Mouse (Mus musculus) G1E (cell line): ENCODE measurements at regions not wholly inside any gene's neighbourhood (a gene's known extent, or its start where the extent isn't known, plus 50 kb on each side); places are given as distances from the start of the nearest gene placed in this dataset.

Experiments used
- ATAC-seq: 2 replicates; pipeline ENCODE4 v1.8.0; 2016; ENCODE audit warnings: mild to moderate bottlenecking; ENCODE audit not compliant: insufficient number of reproducible peaks, poor library complexity, low FRiP score, severe bottlenecking; ENCODE audit errors: extremely low read depth
- DNase-seq: peaks from one replicate; pipeline ENCODE4 v3.0.0; 2012; ENCODE audit warnings: low spot score
- H3K27me3 ChIP-seq: 2 replicates; pipeline ENCODE4 v1.6.1; 2012; ENCODE audit warnings: mild to moderate bottlenecking, low read length, inconsistent platforms; ENCODE audit not compliant: insufficient read depth
- H3K36me3 ChIP-seq: replicated peaks from 2 replicates; pipeline ENCODE3; 2012; ENCODE audit warnings: mild to moderate bottlenecking, inconsistent platforms
- H3K4me1 ChIP-seq: 2 replicates; pipeline ENCODE4 v1.6.1; 2012; ENCODE audit warnings: low read depth, low read length, inconsistent platforms, mixed read lengths; ENCODE audit not compliant: insufficient read depth
- H3K4me3 ChIP-seq: 2 replicates; pipeline ENCODE4 v1.5.1; 2012; ENCODE audit warnings: low read depth, mild to moderate bottlenecking, inconsistent platforms, low read length, moderate library complexity, mixed read lengths
- H3K9me3 ChIP-seq: replicated peaks from 2 replicates; pipeline ENCODE4 v1.6.1; 2012; ENCODE audit warnings: inconsistent platforms
- CTCF ChIP-seq: IDR thresholded peaks from 2 replicates; pipeline ENCODE4 v1.5.1; 2012; ENCODE audit warnings: low read depth, low read length, inconsistent platforms, mixed read lengths
- GATA1 ChIP-seq: IDR thresholded peaks from 2 replicates; pipeline ENCODE4 v1.6.1; 2012; ENCODE audit warnings: borderline replicate concordance, low read length, inconsistent platforms, mixed read lengths
- GATA2 ChIP-seq: IDR thresholded peaks from 2 replicates; pipeline ENCODE4 v1.6.1; 2012; ENCODE audit warnings: low read depth, low read length, inconsistent platforms, borderline replicate concordance
- POLR2AphosphoS5 ChIP-seq: IDR thresholded peaks from 2 replicates; pipeline ENCODE4 v1.6.1; 2012; ENCODE audit warnings: low read depth, low read length, inconsistent platforms; ENCODE audit not compliant: insufficient replicate concordance
- TAL1 ChIP-seq: conservative IDR thresholded peaks from 2 replicates; pipeline ENCODE4 v1.6.1; 2012; ENCODE audit warnings: low read depth, low read length, inconsistent platforms, mixed read lengths

DNA sequence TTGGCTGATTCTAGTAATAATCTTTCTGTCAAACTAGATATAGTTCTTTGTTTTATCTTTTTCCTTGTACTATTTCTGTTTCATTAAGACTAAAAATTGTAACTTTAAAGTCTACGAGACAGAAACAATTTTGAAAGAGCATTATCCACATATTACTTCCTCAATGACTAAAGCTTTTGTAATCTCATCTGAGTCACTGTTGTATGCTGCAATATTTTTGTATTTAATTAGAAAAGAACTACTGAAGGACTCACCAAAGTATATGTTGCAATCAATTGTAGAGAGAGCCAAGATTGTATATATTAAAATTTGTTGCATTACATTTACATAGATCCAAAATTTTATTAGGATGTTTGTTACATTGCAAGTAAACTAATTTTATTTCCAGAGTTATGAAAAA lies 1692.4 kb upstream of the B3galt2 start:
- TF ChIP-seq POLR2AphosphoS5 (no peak), TAL1 (no peak), GATA2 (no peak), CTCF (no peak), GATA1 (no peak)
- no peak for DNase-seq
- Histone ChIP-seq H3K4me3 (no peak overlapping the region), H3K4me1 (no peaks in the 10 kb centered on the region), H3K36me3 (no peaks in the 10 kb centered on the region), H3K27me3 (no peaks in the 10 kb centered on the region), H3K9me3 (peaks cover 3% of the 10 kb centered on the region)
- no peak for ATAC-seq

DNA sequence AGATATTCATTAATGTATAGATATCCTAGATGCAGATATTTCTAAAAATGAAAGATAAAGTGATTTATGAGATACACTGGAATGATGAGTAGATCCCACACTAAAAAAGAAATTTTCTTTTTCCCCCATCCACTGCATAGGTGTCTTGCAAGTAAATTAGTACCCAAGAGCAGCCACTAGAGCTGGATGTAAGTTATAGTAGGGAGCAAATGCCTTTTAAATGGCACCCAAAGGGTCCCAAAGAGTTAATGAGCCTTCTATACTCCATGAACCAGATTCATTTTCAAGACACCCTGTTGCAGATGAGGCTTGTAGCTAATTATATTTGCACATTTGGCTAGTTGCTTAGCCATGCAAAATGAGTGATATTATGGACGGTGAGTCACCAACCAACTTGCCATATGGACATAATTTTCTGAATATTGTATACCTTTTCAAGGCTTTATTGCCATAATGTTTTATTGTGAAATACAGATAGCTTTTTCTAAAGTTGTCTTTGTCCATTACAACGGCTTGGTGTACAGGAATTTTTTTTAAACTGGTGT lies 1686.1 kb upstream of the B3galt2 start:
- ATAC-seq: no peak
- no peaks in the 10 kb centered on the region for H3K36me3 ChIP-seq
- no peaks in the 10 kb centered on the region for H3K27me3 ChIP-seq
- H3K4me3 ChIP-seq: no peak overlapping the region
- H3K4me1 ChIP-seq: no peaks in the 10 kb centered on the region
- TF ChIP-seq CTCF: no peak
- TF ChIP-seq GATA1: no peak
- no peak for TF ChIP-seq GATA2
- TF ChIP-seq POLR2AphosphoS5: no peak
- no peak for TF ChIP-seq TAL1
- DNase-seq: no peak
- H3K9me3 ChIP-seq: no peaks in the 10 kb centered on the region

- H3K27me3 ChIP-seq: no peaks in the 10 kb centered on the region
- no peak for ATAC-seq
- TF ChIP-seq GATA2 (no peak), POLR2AphosphoS5 (no peak), CTCF (peak; percentile 23; the same call in 1 of the 2 replicates)
- peaks cover 4% of the 10 kb centered on the region for H3K9me3 ChIP-seq
- H3K4me1 ChIP-seq: no peaks in the 10 kb centered on the region
- H3K4me3 ChIP-seq: no peak overlapping the region
- no peak for DNase-seq
- H3K36me3 ChIP-seq: no peaks in the 10 kb centered on the region
Measured at GRCm38 (mm10) chr1:141961743-141962142, 1678.7 kb upstream of the B3galt2 start.

- H3K4me3 ChIP-seq: no peak overlapping the region
- H3K36me3 ChIP-seq: no peaks in the 10 kb centered on the region
- no peaks in the 10 kb centered on the region for H3K4me1 ChIP-seq
- ATAC-seq (no peak), DNase-seq (no peak)
- H3K9me3 ChIP-seq: peaks cover 7% of the 10 kb centered on the region
- H3K27me3 ChIP-seq: no peaks in the 10 kb centered on the region
- no peak for TF ChIP-seq TAL1
Measured at GRCm38 (mm10) chr1:141968133-141968532, 1672.3 kb upstream of the B3galt2 start.

DNA sequence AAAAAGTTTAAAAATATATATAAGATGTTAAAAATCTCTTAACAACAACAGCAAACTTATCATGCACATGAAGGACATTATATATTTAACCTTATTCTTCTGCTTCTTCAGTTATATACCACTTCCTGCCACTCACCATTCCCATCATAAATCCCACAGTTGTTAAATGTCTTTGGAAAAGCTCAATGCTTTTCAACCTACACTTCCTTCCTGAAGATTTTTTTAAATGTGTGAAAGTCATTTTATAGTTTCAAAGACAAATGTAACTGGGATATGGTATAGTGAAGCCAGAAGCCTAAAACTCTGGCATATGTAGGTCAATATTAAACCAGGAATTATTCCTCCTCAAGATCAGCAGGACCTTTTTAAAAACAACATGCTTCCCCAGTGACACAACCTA lies 1666.1 kb upstream of the B3galt2 start:
- peaks cover 4% of the 10 kb centered on the region for H3K9me3 ChIP-seq
- H3K4me1 ChIP-seq: no peaks in the 10 kb centered on the region
- no peaks in the 10 kb centered on the region for H3K27me3 ChIP-seq
- DNase-seq (no peak), ATAC-seq (no peak)
- no peaks in the 10 kb centered on the region for H3K36me3 ChIP-seq
- no peak overlapping the region for H3K4me3 ChIP-seq
- TF ChIP-seq TAL1 (no peak), GATA1 (no peak), POLR2AphosphoS5 (no peak), CTCF (no peak), GATA2 (no peak)

DNA sequence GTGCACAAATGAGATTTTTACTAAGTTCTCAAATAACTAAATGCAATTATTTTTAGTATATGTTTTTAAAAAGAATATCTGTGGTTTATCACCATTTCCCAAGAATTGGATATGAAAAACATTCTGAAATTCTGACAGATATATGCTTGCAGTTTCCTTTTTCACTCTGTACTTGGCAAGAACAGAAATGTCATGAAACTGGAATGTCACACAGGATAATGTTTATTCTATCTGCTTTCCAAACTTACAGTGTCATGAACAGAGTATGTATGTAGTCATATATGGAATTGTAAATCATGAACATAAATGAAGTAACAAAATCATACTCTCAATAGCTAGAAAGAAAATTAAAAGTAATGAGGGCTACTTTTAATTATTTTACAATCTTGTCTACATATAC lies 1640.7 kb upstream of the B3galt2 start:
- DNase-seq (no peak), ATAC-seq (no peak)
- Histone ChIP-seq H3K9me3 (peaks cover 3% of the 10 kb centered on the region; the same call in 1 of the 2 replicates), H3K4me3 (no peak overlapping the region), H3K36me3 (no peaks in the 10 kb centered on the region), H3K27me3 (no peaks in the 10 kb centered on the region), H3K4me1 (no peaks in the 10 kb centered on the region)
- TF ChIP-seq POLR2AphosphoS5 (no peak), GATA2 (no peak)

DNA sequence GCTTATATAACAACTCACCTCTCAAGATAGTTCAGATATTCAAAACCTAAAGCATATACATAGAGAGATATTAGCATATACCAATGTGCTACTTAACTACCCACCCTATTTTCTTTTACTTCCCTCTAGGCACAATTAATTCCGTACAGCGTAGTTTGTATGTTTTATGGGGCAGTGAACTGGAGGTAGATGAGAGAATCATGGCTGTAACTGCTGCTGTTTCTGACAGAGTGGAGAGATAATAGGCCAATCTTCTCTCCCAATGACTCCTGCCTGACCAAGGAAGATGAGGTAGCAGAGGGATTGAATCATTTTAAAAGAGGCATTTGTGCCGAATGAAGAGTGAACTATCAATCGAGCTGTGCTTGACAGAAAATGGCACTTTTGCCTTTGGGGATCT lies 1640.1 kb upstream of the B3galt2 start:
- Histone ChIP-seq H3K4me3 (no peak overlapping the region), H3K4me1 (no peaks in the 10 kb centered on the region), H3K9me3 (peaks cover 3% of the 10 kb centered on the region; the same call in 1 of the 2 replicates), H3K36me3 (no peaks in the 10 kb centered on the region), H3K27me3 (no peaks in the 10 kb centered on the region)
- DNase-seq (no peak), ATAC-seq (no peak)
- no peak for TF ChIP-seq POLR2AphosphoS5
- TF ChIP-seq TAL1: no peak
- TF ChIP-seq GATA1: no peak
- TF ChIP-seq GATA2: no peak
- TF ChIP-seq CTCF: no peak
